Mouse (Mus musculus) MEL (cell line): ENCODE results near the gene Uchl5. TPM values are rescaled to one million over a fixed set of nuclear protein-coding genes. Genes with fewer than 3 reads are reported as not detected.

Experiments used
- DNase-seq: peaks from one replicate; pipeline ENCODE4 v3.0.0; 2011; ENCODE audit warnings: low read depth, low spot score
- H3K27ac ChIP-seq: 2 replicates; pipeline ENCODE4 v1.5.1; 2012; ENCODE audit warnings: low read depth, mild to moderate bottlenecking, control low read depth, low read length, moderate library complexity; ENCODE audit not compliant: control insufficient read depth
- H3K27me3 ChIP-seq, 2 experiments: fragments of 150-350 bp in 1 of 2; sonication (generic) in 1 of 2; 2 replicates each; pipeline ENCODE4 v1.6.1; 2012; ENCODE audit warnings: low read length in 2 of 2, mild to moderate bottlenecking in 2 of 2, improper control_type of control experiment in 1 of 2, moderate library complexity in 1 of 2; ENCODE audit not compliant: insufficient read depth in 2 of 2, control insufficient read depth in 1 of 2
- H3K36me3 ChIP-seq, 2 experiments: 2 replicates each; pipeline ENCODE4 v1.6.1; 2012 to 2014; ENCODE audit warnings: low read length in 2 of 2, improper control_type of control experiment in 1 of 2, inconsistent platforms in 1 of 2, mild to moderate bottlenecking in 1 of 2; ENCODE audit not compliant: insufficient read depth in 2 of 2, control insufficient read depth in 1 of 2
- H3K4me1 ChIP-seq, 2 experiments: fragments of 150-350 bp in 1 of 2; sonication (generic) in 1 of 2; 2 replicates each; pipeline ENCODE4 v1.6.1; 2012; ENCODE audit warnings: low read length in 2 of 2, improper control_type of control experiment in 1 of 2, mild to moderate bottlenecking in 1 of 2; ENCODE audit not compliant: insufficient read depth in 2 of 2, control insufficient read depth in 1 of 2
- H3K4me3 ChIP-seq, 2 experiments: fragments of 150-350 bp in 1 of 2; sonication (generic) in 1 of 2; 2 replicates each; pipeline ENCODE4 v1.5.1; 2012; ENCODE audit warnings: low read depth in 2 of 2, low read length in 2 of 2, mild to moderate bottlenecking in 2 of 2, moderate library complexity in 2 of 2, control low read depth in 1 of 2, improper control_type of control experiment in 1 of 2; ENCODE audit not compliant: control insufficient read depth in 1 of 2, insufficient read depth in 1 of 2
- H3K79me2 ChIP-seq: 2 replicates; pipeline ENCODE4 v1.6.1; 2012; ENCODE audit warnings: mild to moderate bottlenecking, low read length, moderate library complexity; ENCODE audit not compliant: control insufficient read depth, poor library complexity, insufficient read depth
- H3K9ac ChIP-seq: 2 replicates; pipeline ENCODE4 v1.6.1; 2012; ENCODE audit warnings: low read depth, mild to moderate bottlenecking, control low read depth, low read length, moderate library complexity; ENCODE audit not compliant: control insufficient read depth, poor library complexity, severe bottlenecking
- H3K9me3 ChIP-seq: fragments of 150-350 bp; sonication (generic); replicated peaks from 2 replicates; pipeline ENCODE4 v1.6.1; 2012; ENCODE audit warnings: mild to moderate bottlenecking, low read length, improper control_type of control experiment, moderate library complexity; ENCODE audit not compliant: insufficient read depth
- E2F4 ChIP-seq: IDR thresholded peaks from 2 replicates; pipeline ENCODE4 v1.6.1; 2011; ENCODE audit warnings: low read depth, low read length, improper control_type of control experiment, borderline replicate concordance
- ELF1 ChIP-seq: IDR thresholded peaks from 2 replicates; pipeline ENCODE4 v1.6.1; 2014; ENCODE audit warnings: low read depth, mild to moderate bottlenecking, inconsistent platforms, low read length, improper control_type of control experiment, moderate library complexity
- ETS1 ChIP-seq: IDR thresholded peaks from 2 replicates; pipeline ENCODE4 v1.6.1; 2012; ENCODE audit warnings: low read depth, mild to moderate bottlenecking, inconsistent platforms, low read length, improper control_type of control experiment, moderate library complexity
- GATA1 ChIP-seq: IDR thresholded peaks from 2 replicates; pipeline ENCODE4 v1.6.1; 2011; ENCODE audit warnings: low read depth, low read length, improper control_type of control experiment
- HCFC1 ChIP-seq: IDR thresholded peaks from 2 replicates; pipeline ENCODE4 v1.6.1; 2012; ENCODE audit warnings: low read depth, mild to moderate bottlenecking, inconsistent platforms, low read length, improper control_type of control experiment, moderate library complexity
- JUND ChIP-seq: IDR thresholded peaks from 2 replicates; pipeline ENCODE4 v1.6.1; 2011; ENCODE audit warnings: low read depth, mild to moderate bottlenecking, improper control_type of control experiment, low read length
- KAT2A ChIP-seq: conservative IDR thresholded peaks from 2 replicates; pipeline ENCODE4 v1.6.1; 2012; ENCODE audit warnings: low read depth, low read length, improper control_type of control experiment, inconsistent platforms
- MAFK ChIP-seq: IDR thresholded peaks from 2 replicates; pipeline ENCODE4 v1.6.1; 2011; ENCODE audit warnings: low read depth, mild to moderate bottlenecking, low read length, improper control_type of control experiment, borderline replicate concordance
- MAX ChIP-seq: IDR thresholded peaks from 2 replicates; pipeline ENCODE4 v1.6.1; 2011; ENCODE audit warnings: low read length, improper control_type of control experiment
- MEF2A ChIP-seq: IDR thresholded peaks from 2 replicates; pipeline ENCODE4 v1.6.1; 2014; ENCODE audit warnings: low read depth, mild to moderate bottlenecking, inconsistent platforms, low read length, improper control_type of control experiment; ENCODE audit not compliant: poor library complexity, insufficient replicate concordance, severe bottlenecking; ENCODE audit errors: extremely low read depth
- MXI1 ChIP-seq: IDR thresholded peaks from 2 replicates; pipeline ENCODE4 v1.6.1; 2011; ENCODE audit warnings: mild to moderate bottlenecking, low read depth, low read length, improper control_type of control experiment
- MYB ChIP-seq: IDR thresholded peaks from 2 replicates; pipeline ENCODE4 v1.6.1; 2011; ENCODE audit warnings: mild to moderate bottlenecking, low read depth, low read length, improper control_type of control experiment
- MYC ChIP-seq: IDR thresholded peaks from 2 replicates; pipeline ENCODE4 v1.6.1; 2011; ENCODE audit warnings: low read depth, mild to moderate bottlenecking, low read length, improper control_type of control experiment, moderate library complexity
- NRF1 ChIP-seq: IDR thresholded peaks from 2 replicates; pipeline ENCODE4 v1.6.1; 2014; ENCODE audit warnings: low read depth, mild to moderate bottlenecking, inconsistent platforms, low read length, improper control_type of control experiment, moderate library complexity; ENCODE audit not compliant: poor library complexity, insufficient read depth, severe bottlenecking
- POLR2AphosphoS5 ChIP-seq: IDR thresholded peaks from 2 replicates; pipeline ENCODE4 v1.6.1; 2012; ENCODE audit warnings: low read depth, borderline replicate concordance, mild to moderate bottlenecking, inconsistent platforms, low read length, moderate library complexity, mixed read lengths
- RAD21 ChIP-seq: IDR thresholded peaks from 2 replicates; pipeline ENCODE4 v1.6.1; 2011; ENCODE audit warnings: mild to moderate bottlenecking, low read depth, low read length, improper control_type of control experiment
- SIN3A ChIP-seq: IDR thresholded peaks from 2 replicates; pipeline ENCODE4 v1.6.1; 2012; ENCODE audit warnings: low read length, improper control_type of control experiment, inconsistent platforms
- TCF12 ChIP-seq: IDR thresholded peaks from 2 replicates; pipeline ENCODE4 v1.6.1; 2014; ENCODE audit warnings: low read depth, mild to moderate bottlenecking, inconsistent platforms, low read length, improper control_type of control experiment, moderate library complexity
- USF1 ChIP-seq: IDR thresholded peaks from 2 replicates; pipeline ENCODE4 v1.6.1; 2014; ENCODE audit warnings: low read depth, mild to moderate bottlenecking, inconsistent platforms, low read length, improper control_type of control experiment, moderate library complexity
- USF2 ChIP-seq, 2 experiments: IDR thresholded peaks; 2 replicates each; pipeline ENCODE4 v1.6.1; 2011 to 2012; ENCODE audit warnings: improper control_type of control experiment in 2 of 2, low read length in 2 of 2, borderline replicate concordance in 1 of 2, inconsistent platforms in 1 of 2, low read depth in 1 of 2, mild to moderate bottlenecking in 1 of 2; ENCODE audit not compliant: insufficient read depth in 1 of 2
- ZC3H11A ChIP-seq: IDR thresholded peaks from 2 replicates; pipeline ENCODE4 v1.6.1; 2012; ENCODE audit warnings: low read depth, mild to moderate bottlenecking, inconsistent platforms, low read length, improper control_type of control experiment
- ZKSCAN1 ChIP-seq: IDR thresholded peaks from 2 replicates; pipeline ENCODE4 v1.6.1; 2012; ENCODE audit warnings: low read depth, mild to moderate bottlenecking, inconsistent platforms, low read length, improper control_type of control experiment, moderate library complexity
- ZNF384 ChIP-seq: IDR thresholded peaks from 2 replicates; pipeline ENCODE4 v1.6.1; 2012; ENCODE audit warnings: low read depth, mild to moderate bottlenecking, inconsistent platforms, low read length, improper control_type of control experiment
- polyA plus RNA-seq, 2 experiments: library from polyadenylated mRNA; stranded (reverse) in 1 of 2; unstranded in 1 of 2; fragments of >175 nt in 1 of 2; fragments of >200 nt in 1 of 2; gene quantifications; 2 replicates each; pipeline versions ENCODE4 v1.2.1 to v1.2.4; 2012; ENCODE audit warnings: low replicate concordance in 2 of 2, low read depth in 1 of 2; ENCODE audit not compliant: insufficient read length in 2 of 2, insufficient read depth in 1 of 2, missing spikeins in 1 of 2
- total RNA-seq: library from RNA; depleted of rRNA; stranded (reverse); fragments of 300-350 nt; gene quantifications from 2 replicates; pipeline ENCODE4 v1.2.3, GENCODE M21; 2012

Gene Uchl5
- total and polyA plus RNA-seq, 3 experiments, result 86.5 to 154 (median 110) TPM

GRCm38 (mm10) chr1:143776446-143777411, at the start of gene Uchl5, which contains the start of gene Trove2 (continued):
- TF ChIP-seq HCFC1 (peak; percentile 96), TCF12 (peak; percentile 83), JUND (no peak), USF1 (peak; percentile 82), MEF2A (peak; percentile 67; the same call in 1 of the 2 replicates)
- TF ChIP-seq, all 39 proteins: peak for 23

GRCm38 (mm10) chr1:143727701-143728445, 49.2 kb upstream of the Uchl5 start:
- TF ChIP-seq ZKSCAN1 (no peak), MXI1 (no peak), MAFK (no peak), USF1 (no peak), GATA1 (peak; percentile 30; the same call in 1 of the 2 replicates)
- H3K9ac ChIP-seq, result no peak overlapping the region
- H3K27me3 ChIP-seq, result no peaks in the 10 kb centered on the region
- H3K27ac ChIP-seq, result no peak overlapping the region
- no peaks in the 10 kb centered on the region for H3K79me2 ChIP-seq
- no peaks in the 10 kb centered on the region for H3K9me3 ChIP-seq
- peaks cover 0 to 4% of the 10 kb centered on the region in 2 experiments; a peak in 2 of 4 replicates for H3K36me3 ChIP-seq
- no peak for DNase-seq
- H3K4me3 ChIP-seq, result no peak overlapping the region
- H3K4me1 ChIP-seq, result peaks cover 2 to 6% of the 10 kb centered on the region in 2 experiments; a peak in 2 of 4 replicates

DNA sequence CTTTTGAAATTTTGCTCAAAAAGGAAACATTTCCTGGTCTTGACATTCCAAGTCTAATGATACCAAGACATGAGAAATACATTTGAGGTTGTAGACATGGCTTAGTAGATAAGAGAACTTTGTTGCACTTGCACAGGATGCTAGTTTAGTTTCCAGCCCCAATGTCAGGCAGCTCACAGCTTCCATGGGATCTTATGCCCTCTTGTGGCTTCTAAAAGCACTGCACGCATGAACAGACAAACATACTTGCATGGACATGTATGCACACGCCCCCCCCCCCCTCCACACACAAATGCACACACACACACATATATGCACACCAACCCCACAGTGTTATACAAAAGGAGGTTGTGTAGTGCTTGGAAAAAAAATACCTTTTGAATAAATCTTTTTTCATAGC, 46.2 kb upstream of the Uchl5 start:
- H3K27ac ChIP-seq, result no peak overlapping the region
- no peaks in the 10 kb centered on the region for H3K79me2 ChIP-seq
- no peak overlapping the region for H3K4me3 ChIP-seq
- H3K36me3 ChIP-seq, result no peaks in the 10 kb centered on the region; a peak in 1 of 4 replicates
- H3K9me3 ChIP-seq, result no peaks in the 10 kb centered on the region
- no peak overlapping the region for H3K9ac ChIP-seq
- no peaks in the 10 kb centered on the region for H3K27me3 ChIP-seq
- DNase-seq, result peak; percentile 85
- H3K4me1 ChIP-seq, result no peaks in the 10 kb centered on the region; a peak in 1 of 4 replicates
- TF ChIP-seq HCFC1 (no peak), ZC3H11A (peak; percentile 55), ZNF384 (no peak), POLR2AphosphoS5 (no peak), MEF2A (no peak), ELF1 (no peak), ETS1 (no peak), MXI1 (no peak), TCF12 (no peak), RAD21 (peak; percentile 74), USF1 (no peak), USF2 (IDR thresholded peaks at IDR 0.05; ENCODE audit: borderline replicate concordance in 1 of 2, insufficient read depth in 1 of 2, low read depth in 1 of 2, low read length in 2 of 2) (no peak), MYC (0 out of 2 replicates have a peak, but pooled peaks have one; percentile 48), MYB (no peak), NRF1 (no peak), SIN3A (no peak), ZKSCAN1 (no peak), MAX (no peak), E2F4 (no peak), KAT2A (no peak)
